Mouse (Mus musculus): ENCODE results near the gene Lasp1.
"Not testable (repeated sequence)": the region's sequence is repeated elsewhere in the genome, so short reads cannot be mapped to it uniquely, and the experiment has no call there.

Lasp1 gene

GRCm38 (mm10) chr11:97798782-97799145, at the start of gene Lasp1:
Gene Lasp1, plus strand, starts transcription at chr11:97799000.
- peak; percentile 96 for DNase-seq (ENCODE audit: low spot score)

GRCm38 (mm10) chr11:97753277-97753676, 45.5 kb upstream of the Lasp1 start:
- DNase-seq (ENCODE audit: low spot score): no peak

GRCm38 (mm10) chr11:97758125-97758524, 40.7 kb upstream of the Lasp1 start:
- DNase-seq (ENCODE audit: low spot score): no peak

GRCm38 (mm10) chr11:97758942-97759341, 39.9 kb upstream of the Lasp1 start:
- DNase-seq (ENCODE audit: low spot score): no peak

GRCm38 (mm10) chr11:97761638-97762037, 37.2 kb upstream of the Lasp1 start:
- no peak for DNase-seq (ENCODE audit: low spot score)

GRCm38 (mm10) chr11:97766154-97766881, 32.5 kb upstream of the Lasp1 start, which contains the start of gene Cwc25:
Gene Cwc25, minus strand, starts transcription at chr11:97766556.
- peak; percentile 97 for DNase-seq (ENCODE audit: low spot score)

- no peak for DNase-seq (ENCODE audit: low spot score)
These were observed 29.1 kb upstream of the Lasp1 start for GRCm38 (mm10) chr11:97769704-97770103.

GRCm38 (mm10) chr11:97771410-97771809, 27.4 kb upstream of the Lasp1 start:
- DNase-seq (ENCODE audit: low spot score): no peak

GRCm38 (mm10) chr11:97775186-97775585, 23.6 kb upstream of the Lasp1 start:
- DNase-seq (ENCODE audit: low spot score): no peak

GRCm38 (mm10) chr11:97775808-97776496, 22.8 kb upstream of the Lasp1 start, which contains the start of gene 1700001P01Rik:
Gene 1700001P01Rik, minus strand, starts transcription at chr11:97775918.
- DNase-seq (ENCODE audit: low spot score): no peak

GRCm38 (mm10) chr11:97776497-97777128, 22.2 kb upstream of the Lasp1 start:
- DNase-seq (ENCODE audit: low spot score): no peak

- DNase-seq (ENCODE audit: low spot score): peak; percentile 49
These were observed 21.7 kb upstream of the Lasp1 start for GRCm38 (mm10) chr11:97777129-97777529.

GRCm38 (mm10) chr11:97778918-97779317, 19.9 kb upstream of the Lasp1 start:
- DNase-seq (ENCODE audit: low spot score): no peak

GRCm38 (mm10) chr11:97779968-97780701, 18.7 kb upstream of the Lasp1 start:
- no peak for DNase-seq (ENCODE audit: low spot score)

- no peak for DNase-seq (ENCODE audit: low spot score)
These were observed 17.3 kb upstream of the Lasp1 start for GRCm38 (mm10) chr11:97781478-97781831.

- DNase-seq (ENCODE audit: low spot score): peak; percentile 99
These were observed 16.8 kb upstream of the Lasp1 start, which contains the start of gene Rpl23 for GRCm38 (mm10) chr11:97781832-97782563. Gene Rpl23, minus strand, starts transcription at chr11:97782437.

- DNase-seq (ENCODE audit: low spot score): no peak
These were observed 16.3 kb upstream of the Lasp1 start for GRCm38 (mm10) chr11:97782564-97782895.

GRCm38 (mm10) chr11:97787961-97788360, 10.8 kb upstream of the Lasp1 start:
- DNase-seq (ENCODE audit: low spot score): no peak

GRCm38 (mm10) chr11:97789727-97790126, 9.1 kb upstream of the Lasp1 start:
- no peak for DNase-seq (ENCODE audit: low spot score)

- DNase-seq (ENCODE audit: low spot score): not testable (repeated sequence)
These were observed 7.9 kb upstream of the Lasp1 start for GRCm38 (mm10) chr11:97790778-97791438.

- DNase-seq (ENCODE audit: low spot score): peak; percentile 82
These were observed 5.6 kb upstream of the Lasp1 start for GRCm38 (mm10) chr11:97793165-97793564.

Data from retina, embryonic 14.5 days (tissue).